Mouse (Mus musculus): Measurements from ENCODE around the gene Trmt1. TPM values are rescaled to one million over a fixed set of nuclear protein-coding genes. Genes with fewer than 3 reads are reported as not detected.

Gene Trmt1
- polyA plus RNA-seq, 1 experiment from 2014 or later, result 72.3 TPM

DNA sequence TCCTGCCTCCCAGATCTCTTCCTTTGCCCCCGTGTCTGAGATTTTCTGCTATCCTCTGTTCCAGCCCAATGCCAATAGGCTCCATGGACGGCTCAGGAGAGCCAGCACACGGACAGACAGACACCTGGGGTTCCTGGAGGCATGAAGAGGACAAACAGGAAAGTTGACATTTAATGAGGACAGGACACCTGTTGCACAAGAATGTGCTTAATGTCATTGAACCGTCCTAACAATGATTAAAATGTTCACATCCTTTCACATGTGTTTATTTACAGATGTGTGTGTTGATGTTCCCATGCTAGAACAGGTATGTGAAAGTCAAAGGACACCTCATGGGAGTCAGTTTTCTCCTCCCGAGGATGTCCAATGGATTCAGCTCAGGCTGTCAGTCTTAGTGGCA lies 43.1 kb upstream of the Trmt1 start:
- ATAC-seq (replicated peaks; ENCODE audit: low FRiP score) (no peak), DNase-seq (ENCODE audit: low spot score) (no peak)
- Histone ChIP-seq H3K27me3 (ENCODE audit: control insufficient read depth, insufficient read depth, low read length) (no peaks in the 10 kb centered on the region), H3K9ac (ENCODE audit: low read length) (no peak overlapping the region), H3K4me2 (ENCODE audit: low read depth, low read length, severe bottlenecking) (no peak overlapping the region), H3K27ac (ENCODE audit: low read depth, low read length) (no peak overlapping the region), H3K36me3 (ENCODE audit: control insufficient read depth, insufficient read depth, low read length) (no peaks in the 10 kb centered on the region), H3K4me3 (ENCODE audit: low read depth, low read length) (no peak overlapping the region), H3K4me1 (replicated peaks; ENCODE audit: control insufficient read depth, insufficient read depth, low read length) (peaks cover 5% of the 10 kb centered on the region; the same call in 1 of the 2 replicates), H3K9me3 (ENCODE audit: control insufficient read depth, low read length) (no peaks in the 10 kb centered on the region)
- WGBS, result 82% methylated on average over 5 of the region's 5 CpGs

DNA sequence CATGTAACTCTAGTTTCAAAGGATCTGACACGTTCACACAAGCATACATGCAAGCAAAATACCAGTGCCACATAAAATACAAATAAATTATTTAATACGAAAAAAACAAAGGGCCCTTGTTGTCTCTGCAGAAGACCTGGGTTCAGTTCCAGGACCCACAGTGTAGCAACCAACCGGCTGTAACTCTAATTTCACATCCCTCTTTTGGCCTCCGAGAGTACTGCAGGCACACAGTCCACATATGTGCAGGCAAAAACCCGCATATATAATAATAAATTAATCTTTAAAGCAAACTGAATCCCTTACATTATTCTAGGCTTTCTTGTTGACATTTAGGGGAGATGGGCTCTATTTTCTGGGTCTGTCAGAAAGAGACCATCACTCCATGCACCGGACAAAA lies 39.3 kb upstream of the Trmt1 start:
- H3K27me3 ChIP-seq (ENCODE audit: control insufficient read depth, insufficient read depth, low read length), result no peaks in the 10 kb centered on the region
- H3K36me3 ChIP-seq (ENCODE audit: control insufficient read depth, insufficient read depth, low read length), result no peaks in the 10 kb centered on the region
- H3K4me2 ChIP-seq (ENCODE audit: low read depth, low read length, severe bottlenecking), result no peak overlapping the region
- 0 out of 2 replicates have a peak, but pooled peaks cover 3% of the 10 kb centered on the region for H3K4me1 ChIP-seq (replicated peaks; ENCODE audit: control insufficient read depth, insufficient read depth, low read length)
- WGBS, result 52% methylated on average over 6 of the region's 6 CpGs
- no peak overlapping the region for H3K4me3 ChIP-seq (ENCODE audit: low read depth, low read length)
- ATAC-seq (replicated peaks; ENCODE audit: low FRiP score) (no peak), DNase-seq (ENCODE audit: low spot score) (no peak)
- H3K9me3 ChIP-seq (ENCODE audit: control insufficient read depth, low read length), result no peaks in the 10 kb centered on the region
- no peak overlapping the region for H3K9ac ChIP-seq (ENCODE audit: low read length)
- no peak overlapping the region; the same call in 1 of the 2 replicates for H3K27ac ChIP-seq (ENCODE audit: low read depth, low read length)

DNA sequence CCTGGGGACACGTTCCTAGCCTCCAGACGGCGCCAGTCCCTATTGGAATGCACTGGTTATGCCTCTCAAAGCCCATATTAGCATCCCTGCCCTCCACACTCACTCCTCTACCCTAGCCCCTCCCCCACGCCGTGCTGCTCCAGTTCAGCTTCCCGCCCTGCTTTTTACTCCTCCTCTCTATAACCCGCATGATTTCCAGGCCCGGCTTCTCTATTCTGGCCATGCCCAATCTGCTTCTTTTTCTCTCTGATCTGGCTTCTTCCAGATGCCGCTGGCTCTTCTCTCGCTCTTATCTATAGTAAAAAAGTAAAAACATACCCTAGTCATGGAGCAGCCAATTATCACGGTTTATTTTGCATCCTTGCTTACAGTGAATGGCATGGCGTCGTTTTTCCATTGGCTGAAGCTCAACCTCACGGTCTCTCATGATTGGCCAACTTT lies 38.6 kb upstream of the Trmt1 start:
- WGBS, result 3% methylated on average over 14 of the region's 14 CpGs
- no peaks in the 10 kb centered on the region for H3K36me3 ChIP-seq (ENCODE audit: control insufficient read depth, insufficient read depth, low read length)
- peak overlapping the region; percentile 50 for H3K4me2 ChIP-seq (ENCODE audit: low read depth, low read length, severe bottlenecking)
- ATAC-seq (replicated peaks; ENCODE audit: low FRiP score) (peak; percentile 84), DNase-seq (ENCODE audit: low spot score) (peak; percentile 86)
- H3K9me3 ChIP-seq (ENCODE audit: control insufficient read depth, low read length), result no peaks in the 10 kb centered on the region
- H3K4me3 ChIP-seq (ENCODE audit: low read depth, low read length), result peak overlapping the region; percentile 20
- H3K27me3 ChIP-seq (ENCODE audit: control insufficient read depth, insufficient read depth, low read length), result no peaks in the 10 kb centered on the region
- H3K9ac ChIP-seq (ENCODE audit: low read length), result peak overlapping the region; percentile 39
- H3K27ac ChIP-seq (ENCODE audit: low read depth, low read length), result peak overlapping the region; percentile 0; the same call in 1 of the 2 replicates
- H3K4me1 ChIP-seq (replicated peaks; ENCODE audit: control insufficient read depth, insufficient read depth, low read length), result 0 out of 2 replicates have a peak, but pooled peaks cover 3% of the 10 kb centered on the region

GRCm38 (mm10) chr8:84650213-84650612 lies 35.9 kb upstream of the Trmt1 start:
- no peak overlapping the region for H3K4me3 ChIP-seq (ENCODE audit: low read depth, low read length)
- no peak overlapping the region for H3K4me2 ChIP-seq (ENCODE audit: low read depth, low read length, severe bottlenecking)
- no peak overlapping the region for H3K27ac ChIP-seq (ENCODE audit: low read depth, low read length)
- WGBS, result 42% methylated on average over 3 of the region's 3 CpGs
- H3K36me3 ChIP-seq (ENCODE audit: control insufficient read depth, insufficient read depth, low read length), result no peaks in the 10 kb centered on the region
- no peaks in the 10 kb centered on the region for H3K9me3 ChIP-seq (ENCODE audit: control insufficient read depth, low read length)
- no peak overlapping the region for H3K9ac ChIP-seq (ENCODE audit: low read length)
- DNase-seq (ENCODE audit: low spot score), result no peak
- ATAC-seq (replicated peaks; ENCODE audit: low FRiP score), result no peak
- no peaks in the 10 kb centered on the region for H3K27me3 ChIP-seq (ENCODE audit: control insufficient read depth, insufficient read depth, low read length)
- peaks cover 7% of the 10 kb centered on the region for H3K4me1 ChIP-seq (replicated peaks; ENCODE audit: control insufficient read depth, insufficient read depth, low read length)

GRCm38 (mm10) chr8:84653092-84653631 lies 32.9 kb upstream of the Trmt1 start:
- ATAC-seq (replicated peaks; ENCODE audit: low FRiP score) (no peak), DNase-seq (ENCODE audit: low spot score) (no peak)
- no peak overlapping the region for H3K4me3 ChIP-seq (ENCODE audit: low read depth, low read length)
- H3K4me2 ChIP-seq (ENCODE audit: low read depth, low read length, severe bottlenecking), result no peak overlapping the region
- peaks cover 22% of the 10 kb centered on the region for H3K4me1 ChIP-seq (replicated peaks; ENCODE audit: control insufficient read depth, insufficient read depth, low read length)
- H3K9me3 ChIP-seq (ENCODE audit: control insufficient read depth, low read length), result no peaks in the 10 kb centered on the region
- no peaks in the 10 kb centered on the region for H3K27me3 ChIP-seq (ENCODE audit: control insufficient read depth, insufficient read depth, low read length)
- 72% methylated on average over 9 of the region's 9 CpGs for WGBS
- no peak overlapping the region; the same call in 1 of the 2 replicates for H3K27ac ChIP-seq (ENCODE audit: low read depth, low read length)
- no peaks in the 10 kb centered on the region for H3K36me3 ChIP-seq (ENCODE audit: control insufficient read depth, insufficient read depth, low read length)
- no peak overlapping the region for H3K9ac ChIP-seq (ENCODE audit: low read length)

DNA sequence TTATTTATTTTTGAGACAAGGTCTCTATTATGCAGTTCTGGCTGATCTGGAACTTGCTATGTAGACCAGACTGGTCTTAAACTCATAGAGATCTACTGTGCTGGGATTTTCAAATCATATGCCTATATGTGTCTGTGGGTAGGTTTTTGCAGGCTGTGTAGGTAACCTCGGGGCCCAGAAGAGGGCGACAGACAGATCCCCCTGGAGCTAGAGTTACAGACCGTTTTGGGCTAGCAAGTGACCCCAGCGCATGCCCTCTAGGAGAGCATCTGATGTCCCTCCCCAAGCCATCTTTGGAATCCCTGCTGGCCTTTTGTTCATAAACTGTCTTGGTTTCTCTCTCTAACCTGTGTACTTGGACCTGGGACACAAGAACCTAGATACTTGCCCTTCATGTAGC lies 31.5 kb upstream of the Trmt1 start:
- no peaks in the 10 kb centered on the region for H3K9me3 ChIP-seq (ENCODE audit: control insufficient read depth, low read length)
- H3K4me1 ChIP-seq (replicated peaks; ENCODE audit: control insufficient read depth, insufficient read depth, low read length), result peaks cover 22% of the 10 kb centered on the region
- DNase-seq (ENCODE audit: low spot score) (no peak), ATAC-seq (replicated peaks; ENCODE audit: low FRiP score) (no peak)
- no peaks in the 10 kb centered on the region for H3K27me3 ChIP-seq (ENCODE audit: control insufficient read depth, insufficient read depth, low read length)
- peak overlapping the region; percentile 91 for H3K27ac ChIP-seq (ENCODE audit: low read depth, low read length)
- no peak overlapping the region for H3K4me2 ChIP-seq (ENCODE audit: low read depth, low read length, severe bottlenecking)
- WGBS, result 42% methylated on average over 4 of the region's 4 CpGs
- no peak overlapping the region for H3K4me3 ChIP-seq (ENCODE audit: low read depth, low read length)
- no peak overlapping the region for H3K9ac ChIP-seq (ENCODE audit: low read length)
- H3K36me3 ChIP-seq (ENCODE audit: control insufficient read depth, insufficient read depth, low read length), result no peaks in the 10 kb centered on the region

- peak overlapping the region; percentile 10 for H3K4me3 ChIP-seq (ENCODE audit: low read depth, low read length)
- H3K4me2 ChIP-seq (ENCODE audit: low read depth, low read length, severe bottlenecking), result peak overlapping the region; percentile 65
- no peaks in the 10 kb centered on the region for H3K27me3 ChIP-seq (ENCODE audit: control insufficient read depth, insufficient read depth, low read length)
- no peaks in the 10 kb centered on the region for H3K36me3 ChIP-seq (ENCODE audit: control insufficient read depth, insufficient read depth, low read length)
- WGBS, result under 1% methylated on average over 14 of the region's 15 CpGs
- H3K4me1 ChIP-seq (replicated peaks; ENCODE audit: control insufficient read depth, insufficient read depth, low read length), result peaks cover 22% of the 10 kb centered on the region
- ATAC-seq (replicated peaks; ENCODE audit: low FRiP score), result peak; percentile 81
- H3K9me3 ChIP-seq (ENCODE audit: control insufficient read depth, low read length), result no peaks in the 10 kb centered on the region
- H3K27ac ChIP-seq (ENCODE audit: low read depth, low read length), result peak overlapping the region; percentile 91
- peak overlapping the region; percentile 57 for H3K9ac ChIP-seq (ENCODE audit: low read length)
- DNase-seq (ENCODE audit: low spot score), result peak; percentile 86
These were observed 30.5 kb upstream of the Trmt1 start for GRCm38 (mm10) chr8:84655336-84656190.

GRCm38 (mm10) chr8:84656191-84656525 lies 29.9 kb upstream of the Trmt1 start:
- no peaks in the 10 kb centered on the region for H3K9me3 ChIP-seq (ENCODE audit: control insufficient read depth, low read length)
- peak overlapping the region; percentile 91 for H3K27ac ChIP-seq (ENCODE audit: low read depth, low read length)
- peak overlapping the region; percentile 65 for H3K4me2 ChIP-seq (ENCODE audit: low read depth, low read length, severe bottlenecking)
- peaks cover 28% of the 10 kb centered on the region for H3K4me1 ChIP-seq (replicated peaks; ENCODE audit: control insufficient read depth, insufficient read depth, low read length)
- peak overlapping the region; percentile 57 for H3K9ac ChIP-seq (ENCODE audit: low read length)
- peak overlapping the region; percentile 10 for H3K4me3 ChIP-seq (ENCODE audit: low read depth, low read length)
- ATAC-seq (replicated peaks; ENCODE audit: low FRiP score), result peak; percentile 25; the same call in 1 of the 2 replicates
- H3K36me3 ChIP-seq (ENCODE audit: control insufficient read depth, insufficient read depth, low read length), result no peaks in the 10 kb centered on the region
- WGBS, result 0% methylated on average over 10 of the region's 10 CpGs
- DNase-seq (ENCODE audit: low spot score), result peak; percentile 84
- no peaks in the 10 kb centered on the region for H3K27me3 ChIP-seq (ENCODE audit: control insufficient read depth, insufficient read depth, low read length)
